ENCODE assay signal across 14 mouse cellular contexts in the genomic region with DNA sequence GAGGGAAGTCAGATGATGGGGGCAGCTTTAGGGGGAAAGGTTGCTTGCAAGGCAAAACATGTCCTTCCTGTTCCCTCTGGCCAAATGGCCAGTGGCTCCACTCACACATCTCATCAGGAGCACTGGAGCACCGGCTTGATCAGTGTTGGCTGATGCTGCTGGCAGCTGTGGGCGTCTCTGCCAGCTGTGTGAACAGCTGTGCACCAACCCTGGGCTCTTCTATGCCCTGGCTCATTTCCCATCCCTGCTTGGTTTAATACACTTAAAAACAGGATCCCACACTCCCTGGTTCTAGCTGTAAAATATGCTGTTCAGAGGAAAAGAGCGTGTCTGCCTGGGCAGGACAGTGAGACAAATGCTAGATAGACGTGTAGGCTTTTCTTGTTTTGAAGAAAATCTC.
DNase-seq lines count a peak whose midpoint lies in the region; ATAC-seq and TF ChIP-seq lines count a peak whose summit lies in the region.
"Had no signal": no experiment of that assay in that cellular context is flagged by ENCODE, and none has a peak within 500 bp of the region (broad histone marks: within the 10 kb centered on the region; RNA-seq: fewer than 3 reads in every experiment).

No protein-coding gene starts in this region.

- DNase-seq in forebrain, embryonic 11.5 days (ENCODE audit: low spot score): no peak
- peak; percentile 57 for DNase-seq in lung, embryonic 14.5 days
- no peak for DNase-seq in lung, postnatal 14 days
- DNase-seq in cerebellum, postnatal 25 days: no peak
- DNase-seq in thymus, postnatal 0 days (ENCODE audit: low spot score): no peak
- DNase-seq: adrenal gland, postnatal 36 days; cerebellum, adult 18-20 months; thymus, adult 18-20 months had no signal

- TF ChIP-seq CTCF in lung, embryonic 14.5 days (IDR thresholded peaks at IDR 0.05; ENCODE audit: low read depth): no peak

- TF ChIP-seq POLR2A in myocyte (IDR thresholded peaks at IDR 0.05; ENCODE audit: insufficient read length, low read depth): no peak

- H3ac ChIP-seq in myocyte (ENCODE audit: control insufficient read depth, insufficient read length): no peak overlapping the region

- H3K36me3 ChIP-seq in forebrain, embryonic 13.5 days (ENCODE audit: poor library complexity, severe bottlenecking): no peaks in the 10 kb centered on the region
- no peaks in the 10 kb centered on the region for H3K36me3 ChIP-seq in forebrain, embryonic 11.5 days (ENCODE audit: control insufficient read depth, insufficient read depth, low read length)
- H3K36me3 ChIP-seq in lung, embryonic 14.5 days (ENCODE audit: insufficient read depth): no peaks in the 10 kb centered on the region
- no peaks in the 10 kb centered on the region for H3K36me3 ChIP-seq in forebrain, embryonic 16.5 days (ENCODE audit: control insufficient read depth, insufficient read depth)
- no peaks in the 10 kb centered on the region for H3K36me3 ChIP-seq in myocyte (ENCODE audit: control insufficient read depth, insufficient read depth)
- H3K36me3 ChIP-seq: intestine, embryonic 15.5 days; neural tube, embryonic 12.5 days had no signal

- no peak for ATAC-seq in forebrain, embryonic 13.5 days
- ATAC-seq in forebrain, embryonic 11.5 days (replicated peaks; ENCODE audit: low FRiP score): no peak
- peak; percentile 71; the same call in 1 of the 2 replicates for ATAC-seq in lung, embryonic 14.5 days (ENCODE audit: insufficient read depth)
- ATAC-seq in forebrain, embryonic 16.5 days: peak; percentile 29; the same call in 1 of the 2 replicates
- ATAC-seq: intestine, embryonic 15.5 days had no signal

- no peaks in the 10 kb centered on the region for H3K79me2 ChIP-seq in myocyte (ENCODE audit: control insufficient read depth, insufficient read depth)

- no peak overlapping the region for H3K4me2 ChIP-seq in forebrain, embryonic 13.5 days
- H3K4me2 ChIP-seq in forebrain, embryonic 11.5 days (ENCODE audit: low read depth, low read length, severe bottlenecking): no peak overlapping the region
- no peak overlapping the region for H3K4me2 ChIP-seq in lung, embryonic 14.5 days
- no peak overlapping the region for H3K4me2 ChIP-seq in forebrain, embryonic 16.5 days (ENCODE audit: low read length)
- no peak overlapping the region for H3K4me2 ChIP-seq in myocyte (ENCODE audit: low read depth)
- H3K4me2 ChIP-seq: intestine, embryonic 15.5 days; neural tube, embryonic 12.5 days had no signal

- H3K27ac ChIP-seq in forebrain, embryonic 13.5 days: peak overlapping the region; percentile 44
- no peak overlapping the region for H3K27ac ChIP-seq in forebrain, embryonic 11.5 days (ENCODE audit: low read depth, low read length)
- no peak overlapping the region for H3K27ac ChIP-seq in lung, embryonic 14.5 days (ENCODE audit: low read depth)
- no peak overlapping the region for H3K27ac ChIP-seq in forebrain, embryonic 16.5 days (ENCODE audit: low read length)
- H3K27ac ChIP-seq: intestine, embryonic 15.5 days; left cerebral cortex, adult 2 months; neural tube, embryonic 12.5 days had no signal

- H3K4me1 ChIP-seq in forebrain, embryonic 13.5 days: peaks cover 50% of the 10 kb centered on the region
- H3K4me1 ChIP-seq in forebrain, embryonic 11.5 days (replicated peaks; ENCODE audit: control insufficient read depth, insufficient read depth, low read length): no peaks in the 10 kb centered on the region
- 0 out of 2 replicates have a peak, but pooled peaks cover 5% of the 10 kb centered on the region for H3K4me1 ChIP-seq in lung, embryonic 14.5 days (ENCODE audit: insufficient read depth)
- peaks cover 33% of the 10 kb centered on the region for H3K4me1 ChIP-seq in forebrain, embryonic 16.5 days (replicated peaks; ENCODE audit: control insufficient read depth, insufficient read depth, low read length)
- H3K4me1 ChIP-seq: intestine, embryonic 15.5 days had no signal

- no peak overlapping the region for H3K4me3 ChIP-seq in forebrain, embryonic 13.5 days
- H3K4me3 ChIP-seq in forebrain, embryonic 11.5 days (ENCODE audit: low read depth, low read length): no peak overlapping the region
- no peak overlapping the region for H3K4me3 ChIP-seq in lung, embryonic 14.5 days (ENCODE audit: low read depth, low read length)
- no peak overlapping the region for H3K4me3 ChIP-seq in forebrain, embryonic 16.5 days (replicated peaks; ENCODE audit: low read length)
- H3K4me3 ChIP-seq in myocyte: no peak overlapping the region
- H3K4me3 ChIP-seq: intestine, embryonic 15.5 days; left cerebral cortex, adult 2 months; neural tube, embryonic 12.5 days had no signal

- no peak overlapping the region for H3K9ac ChIP-seq in forebrain, embryonic 13.5 days
- H3K9ac ChIP-seq in forebrain, embryonic 11.5 days (ENCODE audit: low read length): no peak overlapping the region
- H3K9ac ChIP-seq in lung, embryonic 14.5 days: no peak overlapping the region
- H3K9ac ChIP-seq in forebrain, embryonic 16.5 days (replicated peaks; ENCODE audit: low read depth, low read length): no peak overlapping the region
- H3K9ac ChIP-seq: intestine, embryonic 15.5 days; neural tube, embryonic 12.5 days had no signal

- WGBS in forebrain, embryonic 13.5 days: 61% methylated on average over 4 of the region's 4 CpGs
- 80% methylated on average over 4 of the region's 4 CpGs for WGBS in forebrain, embryonic 11.5 days
- 35% methylated on average over 4 of the region's 4 CpGs for WGBS in lung, embryonic 14.5 days
- 42% methylated on average over 4 of the region's 4 CpGs for WGBS in forebrain, embryonic 16.5 days

- H3K27me3 ChIP-seq in forebrain, embryonic 13.5 days: no peaks in the 10 kb centered on the region
- H3K27me3 ChIP-seq in forebrain, embryonic 11.5 days (ENCODE audit: control insufficient read depth, insufficient read depth, low read length): no peaks in the 10 kb centered on the region
- H3K27me3 ChIP-seq in lung, embryonic 14.5 days (ENCODE audit: insufficient read depth, low read length): no peaks in the 10 kb centered on the region
- H3K27me3 ChIP-seq in forebrain, embryonic 16.5 days (replicated peaks; ENCODE audit: control insufficient read depth, insufficient read depth, low read length): no peaks in the 10 kb centered on the region
- peaks cover 41% of the 10 kb centered on the region for H3K27me3 ChIP-seq in myocyte (ENCODE audit: control insufficient read depth, insufficient read depth, insufficient read length)
- H3K27me3 ChIP-seq: intestine, embryonic 15.5 days; neural tube, embryonic 12.5 days had no signal

- no peaks in the 10 kb centered on the region for H3K9me3 ChIP-seq in forebrain, embryonic 13.5 days (replicated peaks)
- no peaks in the 10 kb centered on the region for H3K9me3 ChIP-seq in forebrain, embryonic 11.5 days (ENCODE audit: control insufficient read depth, low read length)
- H3K9me3 ChIP-seq in lung, embryonic 14.5 days (ENCODE audit: low read depth, low read length): no peaks in the 10 kb centered on the region
- no peaks in the 10 kb centered on the region for H3K9me3 ChIP-seq in forebrain, embryonic 16.5 days (ENCODE audit: control insufficient read depth, low read length)
- H3K9me3 ChIP-seq: intestine, embryonic 15.5 days; neural tube, embryonic 12.5 days had no signal

TF ChIP-seq in myocyte, 11 proteins besides CTCF, POLR2A, EP300 and RAD21:
- TF ChIP-seq TCF3 (IDR thresholded peaks at IDR 0.05; ENCODE audit: insufficient read length, low read depth) (no peak), MYOD1 (IDR thresholded peaks at IDR 0.05; ENCODE audit: control insufficient read depth in 1 of 3, insufficient read length in 2 of 3, low read depth in 2 of 3) (peak in 2 of 3 experiments; percentile 31 to 74)

Comparison
In these comparisons a context has a peak if more than half of its experiments do, and no peak if none do; other contexts are left out.
1. ATAC-seq: peak in lung, embryonic 14.5 days (single experiment) and forebrain, embryonic 16.5 days (single experiment); none in forebrain, embryonic 13.5 days (single experiment) and forebrain, embryonic 11.5 days (single experiment).